Mouse (Mus musculus): ENCODE measurements around the gene Spryd3. TPM values are rescaled to one million over a fixed set of nuclear protein-coding genes. Genes with fewer than 3 reads are reported as not detected.
A peak's percentile ranks its signal among the peaks of the same experiment; 100 is the strongest.

Spryd3 gene
- polyA plus RNA-seq, 1 experiment from 2014 or later, result 61.8 TPM

DNA sequence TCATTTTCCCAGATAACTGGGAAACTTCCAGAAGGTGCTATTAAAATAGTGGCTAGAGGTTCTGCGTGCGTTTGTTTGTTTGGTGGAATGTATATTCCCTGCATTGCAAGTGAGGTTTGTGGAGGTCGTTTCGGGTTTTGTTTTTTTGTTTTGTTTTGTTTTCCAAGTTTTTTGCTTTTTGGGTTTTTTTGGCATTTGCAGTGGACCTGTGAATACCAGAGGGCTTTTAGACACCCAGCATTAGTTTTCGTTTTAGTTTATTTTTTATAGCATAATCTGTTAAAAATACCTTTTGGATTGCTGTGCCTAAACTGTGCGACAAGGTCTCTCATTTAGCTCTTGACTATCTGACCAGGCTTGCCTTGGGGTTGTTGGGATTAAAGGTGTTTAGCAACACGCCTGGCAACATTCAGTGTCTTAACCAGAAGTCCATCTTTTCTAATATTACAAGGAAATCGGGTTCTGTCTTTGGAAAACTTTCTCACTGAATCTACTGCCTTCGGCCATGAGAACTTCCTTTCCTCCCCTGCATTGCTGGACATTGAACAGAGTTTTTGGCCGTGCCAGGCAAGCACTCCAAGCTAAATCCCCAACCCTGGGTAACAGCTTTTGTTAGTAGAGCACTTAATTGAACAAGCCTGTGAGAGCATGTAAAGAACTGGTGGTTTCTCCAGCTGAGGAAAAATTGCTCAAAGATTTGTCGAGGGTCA lies 61.0 kb downstream of the Spryd3 start:
- ATAC-seq (ENCODE audit: low read depth), result no peak
- Histone ChIP-seq H3K27me3 (ENCODE audit: control insufficient read depth, insufficient read depth, low read length) (peaks cover 4% of the 10 kb centered on the region; the same call in 1 of the 2 replicates), H3K4me2 (ENCODE audit: low read depth, low read length) (peak overlapping the region; percentile 89), H3K9ac (replicated peaks; ENCODE audit: low read depth, low read length) (peak overlapping the region; percentile 94), H3K4me1 (ENCODE audit: control insufficient read depth, insufficient read depth, low read length) (peaks cover 21% of the 10 kb centered on the region), H3K27ac (ENCODE audit: low read depth, low read length) (no peak overlapping the region; the same call in 1 of the 2 replicates), H3K36me3 (ENCODE audit: control insufficient read depth, insufficient read depth, low read length) (no peaks in the 10 kb centered on the region), H3K9me3 (ENCODE audit: control insufficient read depth, low read length) (no peaks in the 10 kb centered on the region), H3K4me3 (ENCODE audit: low read depth, low read length) (peak overlapping the region; percentile 97)
- WGBS, result 19% methylated on average over 11 of the region's 11 CpGs

DNA sequence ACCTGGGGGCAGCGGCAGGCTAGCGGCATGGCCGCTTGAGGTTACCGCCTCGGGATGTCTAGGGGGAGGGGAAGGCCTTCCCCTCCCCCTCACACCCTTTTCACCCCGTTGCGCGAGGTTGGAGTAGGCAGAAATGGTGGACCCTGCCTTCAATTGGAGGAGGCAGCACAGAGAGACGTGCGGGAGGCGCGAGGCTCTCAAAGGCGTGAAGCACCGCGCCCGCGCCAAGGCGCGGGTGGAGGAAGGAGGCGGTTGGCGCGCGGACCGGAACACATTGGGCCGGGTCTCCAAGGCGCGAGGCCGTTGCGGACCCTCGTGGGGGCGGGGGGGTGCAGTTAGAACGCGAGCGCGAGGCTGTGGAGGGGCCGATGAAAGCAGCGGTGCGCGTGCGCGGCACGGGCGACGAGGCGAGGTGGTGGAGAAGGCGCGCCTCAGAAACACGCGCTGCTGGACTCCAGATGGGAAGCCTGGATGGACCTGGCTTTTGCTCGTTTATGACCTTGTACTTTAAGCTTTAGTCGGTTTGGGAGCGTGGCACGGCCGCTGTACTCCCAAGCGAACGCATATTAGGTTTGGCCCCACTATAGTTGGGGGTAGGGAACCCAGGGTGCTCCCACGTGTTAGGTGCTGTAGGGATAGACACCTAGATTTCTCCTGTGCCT lies 61.8 kb downstream of the Spryd3 start:
- Histone ChIP-seq H3K4me2 (ENCODE audit: low read depth, low read length) (peak overlapping the region; percentile 89), H3K27ac (ENCODE audit: low read depth, low read length) (peak overlapping the region; percentile 98), H3K4me1 (ENCODE audit: control insufficient read depth, insufficient read depth, low read length) (peaks cover 21% of the 10 kb centered on the region), H3K36me3 (ENCODE audit: control insufficient read depth, insufficient read depth, low read length) (no peaks in the 10 kb centered on the region), H3K4me3 (ENCODE audit: low read depth, low read length) (peak overlapping the region; percentile 97), H3K9ac (replicated peaks; ENCODE audit: low read depth, low read length) (peak overlapping the region; percentile 94), H3K9me3 (ENCODE audit: control insufficient read depth, low read length) (no peaks in the 10 kb centered on the region), H3K27me3 (ENCODE audit: control insufficient read depth, insufficient read depth, low read length) (peaks cover 4% of the 10 kb centered on the region; the same call in 1 of the 2 replicates)
- peak; percentile 60 for ATAC-seq (ENCODE audit: low read depth)
- under 1% methylated on average over 55 of the region's 57 CpGs for WGBS

DNA sequence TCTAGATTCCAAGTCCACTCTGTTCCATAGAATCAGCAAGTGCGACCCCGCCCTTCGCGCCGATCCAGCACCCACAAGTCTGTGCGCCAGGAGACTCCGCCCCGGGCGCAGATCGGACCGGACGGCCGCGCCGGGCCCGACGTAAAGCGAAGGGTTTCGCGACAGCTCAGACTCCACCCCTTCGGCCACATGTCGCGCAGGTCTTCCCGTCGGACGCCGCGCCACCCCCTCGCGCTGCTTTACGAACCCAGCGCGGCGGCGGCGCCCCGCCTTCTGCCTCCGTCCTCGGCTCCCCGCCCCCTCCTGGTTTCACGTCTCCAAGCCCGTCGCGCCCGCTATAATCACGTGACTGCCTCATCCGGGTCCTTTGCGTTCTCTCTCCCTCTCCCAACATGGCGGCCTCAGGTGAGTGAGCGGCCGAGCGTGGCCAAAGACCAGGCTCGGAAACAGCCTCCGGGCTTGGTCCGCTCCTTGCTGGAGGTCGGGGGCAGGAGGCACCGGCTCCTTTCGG lies 62.4 kb downstream of the Spryd3 start, which contains the start of gene Eif4b:
TSS of gene Eif4b (plus strand) at position 215 of the 511 bp plus-strand sequence.
- no peaks in the 10 kb centered on the region for H3K36me3 ChIP-seq (ENCODE audit: control insufficient read depth, insufficient read depth, low read length)
- peak within 1 kb of the TSS; percentile 94 for H3K9ac ChIP-seq (replicated peaks; ENCODE audit: low read depth, low read length)
- H3K9me3 ChIP-seq (ENCODE audit: control insufficient read depth, low read length), result no peaks in the 10 kb centered on the region
- peak within 1 kb of the TSS; percentile 97 for H3K4me3 ChIP-seq (ENCODE audit: low read depth, low read length)
- peak within 1 kb of the TSS; percentile 89 for H3K4me2 ChIP-seq (ENCODE audit: low read depth, low read length)
- under 1% methylated on average over 52 of the region's 58 CpGs for WGBS
- H3K27me3 ChIP-seq (ENCODE audit: control insufficient read depth, insufficient read depth, low read length), result peaks cover 4% of the 10 kb centered on the region; the same call in 1 of the 2 replicates
- H3K4me1 ChIP-seq (ENCODE audit: control insufficient read depth, insufficient read depth, low read length), result peaks cover 21% of the 10 kb centered on the region
- H3K27ac ChIP-seq (ENCODE audit: low read depth, low read length), result peak within 1 kb of the TSS; percentile 98
- peak; percentile 91 for ATAC-seq (ENCODE audit: low read depth)

- Histone ChIP-seq H3K9me3 (ENCODE audit: control insufficient read depth, low read length) (no peaks in the 10 kb centered on the region), H3K27me3 (ENCODE audit: control insufficient read depth, insufficient read depth, low read length) (peaks cover 4% of the 10 kb centered on the region; the same call in 1 of the 2 replicates), H3K4me2 (ENCODE audit: low read depth, low read length) (peak overlapping the region; percentile 50), H3K27ac (ENCODE audit: low read depth, low read length) (no peak overlapping the region), H3K4me1 (ENCODE audit: control insufficient read depth, insufficient read depth, low read length) (peaks cover 21% of the 10 kb centered on the region), H3K9ac (replicated peaks; ENCODE audit: low read depth, low read length) (no peak overlapping the region), H3K4me3 (ENCODE audit: low read depth, low read length) (peak overlapping the region; percentile 97), H3K36me3 (ENCODE audit: control insufficient read depth, insufficient read depth, low read length) (no peaks in the 10 kb centered on the region)
- WGBS, result 16% methylated on average over 6 of the region's 6 CpGs
- ATAC-seq (ENCODE audit: low read depth), result peak; percentile 23
These were observed 63.0 kb downstream of the Spryd3 start for GRCm38 (mm10) chr15:102072963-102073558.

GRCm38 (mm10) chr15:102070476-102071467 lies 65.3 kb downstream of the Spryd3 start:
- no peak for ATAC-seq (ENCODE audit: low read depth)
- WGBS, result 78% methylated on average over 13 of the region's 13 CpGs
- Histone ChIP-seq H3K36me3 (ENCODE audit: control insufficient read depth, insufficient read depth, low read length) (no peaks in the 10 kb centered on the region), H3K4me2 (ENCODE audit: low read depth, low read length) (no peak overlapping the region), H3K9ac (replicated peaks; ENCODE audit: low read depth, low read length) (no peak overlapping the region), H3K27ac (ENCODE audit: low read depth, low read length) (no peak overlapping the region), H3K27me3 (ENCODE audit: control insufficient read depth, insufficient read depth, low read length) (peaks cover 4% of the 10 kb centered on the region; the same call in 1 of the 2 replicates), H3K4me3 (ENCODE audit: low read depth, low read length) (no peak overlapping the region), H3K4me1 (ENCODE audit: control insufficient read depth, insufficient read depth, low read length) (peaks cover 16% of the 10 kb centered on the region), H3K9me3 (ENCODE audit: control insufficient read depth, low read length) (no peaks in the 10 kb centered on the region)

Other genes starting within 250 kb of the Spryd3 start
- gene Krt76, start 243.3 kb downstream of the Spryd3 start, polyA plus RNA-seq (2014; fragmentation: Nextera tagmentation; extraction: Ambion mirVana), result not detected in 2 replicates
- gene Krt4, start 211.5 kb downstream of the Spryd3 start, polyA plus RNA-seq (2014; fragmentation: Nextera tagmentation; extraction: Ambion mirVana), result 0.09 and 0.12 TPM in 2 replicates
- gene Krt79, start 195.9 kb downstream of the Spryd3 start, polyA plus RNA-seq (2014; fragmentation: Nextera tagmentation; extraction: Ambion mirVana), result 0.24 TPM in 2 replicates
- gene Krt78, start 181.9 kb downstream of the Spryd3 start, polyA plus RNA-seq (2014; fragmentation: Nextera tagmentation; extraction: Ambion mirVana), result 0.08 TPM in 1 of 2 replicates, not detected in the other
- 0.49 and 1.4 TPM in 2 replicates for gene Krt8, start 131.8 kb downstream of the Spryd3 start, polyA plus RNA-seq (2014; fragmentation: Nextera tagmentation; extraction: Ambion mirVana)
- gene Krt18, start 108.1 kb downstream of the Spryd3 start, polyA plus RNA-seq (2014; fragmentation: Nextera tagmentation; extraction: Ambion mirVana), result 0.61 and 0.75 TPM in 2 replicates
- 77.6 and 96.9 TPM in 2 replicates for gene Eif4b, start 62.5 kb downstream of the Spryd3 start, polyA plus RNA-seq (2014; fragmentation: Nextera tagmentation; extraction: Ambion mirVana)
- gene Tns2, start 35.8 kb downstream of the Spryd3 start, polyA plus RNA-seq (2014; fragmentation: Nextera tagmentation; extraction: Ambion mirVana), result 4.3 and 9.5 TPM in 2 replicates
- 0.74 and 1.7 TPM in 2 replicates for gene Igfbp6, start 8.1 kb upstream of the Spryd3 start, polyA plus RNA-seq (2014; fragmentation: Nextera tagmentation; extraction: Ambion mirVana)
- gene Soat2, start 14.3 kb upstream of the Spryd3 start, polyA plus RNA-seq (2014; fragmentation: Nextera tagmentation; extraction: Ambion mirVana), result not detected in 2 replicates
- 38.2 and 52.9 TPM in 2 replicates for gene Zfp740, start 67.0 kb upstream of the Spryd3 start, polyA plus RNA-seq (2014; fragmentation: Nextera tagmentation; extraction: Ambion mirVana)
- gene Csad, start 68.5 kb upstream of the Spryd3 start, polyA plus RNA-seq (2014; fragmentation: Nextera tagmentation; extraction: Ambion mirVana), result 28.7 and 36.5 TPM in 2 replicates
- 0.55 and 1.6 TPM in 2 replicates for gene Itgb7, start 95.7 kb upstream of the Spryd3 start, polyA plus RNA-seq (2014; fragmentation: Nextera tagmentation; extraction: Ambion mirVana)
- gene Rarg, start 121.3 kb upstream of the Spryd3 start, polyA plus RNA-seq (2014; fragmentation: Nextera tagmentation; extraction: Ambion mirVana), result 4.3 and 6.9 TPM in 2 replicates
- not detected in 2 replicates for gene Gm9918, start 134.3 kb upstream of the Spryd3 start, polyA plus RNA-seq (2014; fragmentation: Nextera tagmentation; extraction: Ambion mirVana)
- 54.0 and 55.1 TPM in 2 replicates for gene Mfsd5, start 143.2 kb upstream of the Spryd3 start, polyA plus RNA-seq (2014; fragmentation: Nextera tagmentation; extraction: Ambion mirVana)
- 3.4 and 4.4 TPM in 2 replicates for gene Espl1, start 160.0 kb upstream of the Spryd3 start, polyA plus RNA-seq (2014; fragmentation: Nextera tagmentation; extraction: Ambion mirVana)
- gene Pfdn5, start 189.9 kb upstream of the Spryd3 start, polyA plus RNA-seq (2014; fragmentation: Nextera tagmentation; extraction: Ambion mirVana), result 546 and 560 TPM in 2 replicates
- gene Myg1, start 195.5 kb upstream of the Spryd3 start, polyA plus RNA-seq (2014; fragmentation: Nextera tagmentation; extraction: Ambion mirVana), result 89.1 and 99.2 TPM in 2 replicates
- gene Aaas, start 214.5 kb upstream of the Spryd3 start, polyA plus RNA-seq (2014; fragmentation: Nextera tagmentation; extraction: Ambion mirVana), result 25.8 and 26.8 TPM in 2 replicates
- gene Sp7, start 230.9 kb upstream of the Spryd3 start, polyA plus RNA-seq (2014; fragmentation: Nextera tagmentation; extraction: Ambion mirVana), result 0.39 and 4.0 TPM in 2 replicates

Data from neural tube, embryonic 14.5 days (tissue).